Comparison of ENCODE assay signal across 11 mouse cellular contexts in genomic region chr17:66417748-66418147, GRCm38 (mm10). TPM values are rescaled to one million over a fixed set of nuclear protein-coding genes. Genes with fewer than 3 reads are reported as not detected.
DNase-seq lines count a peak whose midpoint lies in the region; ATAC-seq lines count a peak whose summit lies in the region.
"Had no signal": no experiment of that assay in that cellular context is flagged by ENCODE, and none has a peak within 500 bp of the region (broad histone marks: within the 10 kb centered on the region; RNA-seq: fewer than 3 reads in every experiment).

No protein-coding gene starts in this region.

- no peak overlapping the region for H3K4me3 ChIP-seq in kidney, embryonic 15.5 days (replicated peaks)
- H3K4me3 ChIP-seq in forebrain, embryonic 11.5 days (ENCODE audit: low read depth, low read length) = no peak overlapping the region
- no peak overlapping the region for H3K4me3 ChIP-seq in hindbrain, embryonic 16.5 days (ENCODE audit: low read length)
- no peak overlapping the region for H3K4me3 ChIP-seq in midbrain, embryonic 15.5 days
- H3K4me3 ChIP-seq: heart, embryonic 13.5 days had no signal

- 22% methylated on average over 4 of the region's 4 CpGs for WGBS in kidney, embryonic 15.5 days
- 18% methylated on average over 4 of the region's 4 CpGs for WGBS in forebrain, embryonic 11.5 days
- 36% methylated on average over 4 of the region's 4 CpGs for WGBS in hindbrain, embryonic 16.5 days
- 27% methylated on average over 4 of the region's 4 CpGs for WGBS in midbrain, embryonic 15.5 days

- no peak for DNase-seq in kidney, adult 18-20 months
- no peak for DNase-seq in forebrain, embryonic 11.5 days (ENCODE audit: low spot score)
- DNase-seq in right cerebral cortex, adult 2 months (ENCODE audit: low spot score in 2 of 2) = no peak
- no peak for DNase-seq in gastrocnemius, postnatal 36 days
- DNase-seq in heart, adult 9 months (ENCODE audit: low spot score in 2 of 2) = no peak
- DNase-seq: thymus, postnatal 36 days had no signal

- peaks cover 43% of the 10 kb centered on the region for H3K4me1 ChIP-seq in kidney, embryonic 15.5 days
- peaks cover 22% of the 10 kb centered on the region for H3K4me1 ChIP-seq in forebrain, embryonic 11.5 days (replicated peaks; ENCODE audit: control insufficient read depth, insufficient read depth, low read length)
- H3K4me1 ChIP-seq in hindbrain, embryonic 16.5 days (ENCODE audit: control insufficient read depth, insufficient read depth, low read depth, low read length) = peaks cover 22% of the 10 kb centered on the region
- peaks cover 31% of the 10 kb centered on the region for H3K4me1 ChIP-seq in midbrain, embryonic 15.5 days

- intact Hi-C loops in gastrocnemius, postnatal 36 days (cut with DNase I) = no loop called here

- H3K27me3 ChIP-seq in kidney, embryonic 15.5 days = peaks cover 5% of the 10 kb centered on the region; the same call in 1 of the 2 replicates
- no peaks in the 10 kb centered on the region; the same call in 1 of the 2 replicates for H3K27me3 ChIP-seq in forebrain, embryonic 11.5 days (ENCODE audit: control insufficient read depth, insufficient read depth, low read length)
- H3K27me3 ChIP-seq in hindbrain, embryonic 16.5 days (replicated peaks; ENCODE audit: control insufficient read depth, insufficient read depth, low read length) = no peaks in the 10 kb centered on the region
- no peaks in the 10 kb centered on the region for H3K27me3 ChIP-seq in midbrain, embryonic 15.5 days (replicated peaks)
- H3K27me3 ChIP-seq: heart, embryonic 13.5 days had no signal

- peak overlapping the region; percentile 63; the same call in 1 of the 2 replicates for H3K27ac ChIP-seq in kidney, embryonic 15.5 days
- peak overlapping the region; percentile 78 for H3K27ac ChIP-seq in forebrain, embryonic 11.5 days (ENCODE audit: low read depth, low read length)
- peak overlapping the region; percentile 9; the same call in 1 of the 2 replicates for H3K27ac ChIP-seq in hindbrain, embryonic 16.5 days (ENCODE audit: low read depth, low read length)
- H3K27ac ChIP-seq in midbrain, embryonic 15.5 days = peak overlapping the region; percentile 53
- H3K27ac ChIP-seq: heart, embryonic 13.5 days had no signal

- H3K9me3 ChIP-seq in kidney, embryonic 15.5 days (replicated peaks) = no peaks in the 10 kb centered on the region
- H3K9me3 ChIP-seq in forebrain, embryonic 11.5 days (ENCODE audit: control insufficient read depth, low read length) = no peaks in the 10 kb centered on the region
- no peaks in the 10 kb centered on the region for H3K9me3 ChIP-seq in hindbrain, embryonic 16.5 days (ENCODE audit: control insufficient read depth, low read length)
- no peaks in the 10 kb centered on the region for H3K9me3 ChIP-seq in midbrain, embryonic 15.5 days
- H3K9me3 ChIP-seq: heart, embryonic 13.5 days had no signal

- H3K4me2 ChIP-seq in kidney, embryonic 15.5 days = peak overlapping the region; percentile 58; the same call in 1 of the 2 replicates
- peak overlapping the region; percentile 51 for H3K4me2 ChIP-seq in forebrain, embryonic 11.5 days (ENCODE audit: low read depth, low read length, severe bottlenecking)
- H3K4me2 ChIP-seq in hindbrain, embryonic 16.5 days (ENCODE audit: low read length) = peak overlapping the region; percentile 40; the same call in 1 of the 2 replicates
- peak overlapping the region; percentile 45; the same call in 1 of the 2 replicates for H3K4me2 ChIP-seq in midbrain, embryonic 15.5 days

- no peak overlapping the region for H3K9ac ChIP-seq in kidney, embryonic 15.5 days
- no peak overlapping the region; the same call in 1 of the 2 replicates for H3K9ac ChIP-seq in forebrain, embryonic 11.5 days (ENCODE audit: low read length)
- H3K9ac ChIP-seq in hindbrain, embryonic 16.5 days (ENCODE audit: low read depth, low read length) = 0 out of 2 replicates have a peak overlapping the region, but pooled peaks have one; percentile 24
- H3K9ac ChIP-seq in midbrain, embryonic 15.5 days = no peak overlapping the region
- H3K9ac ChIP-seq: heart, embryonic 13.5 days had no signal

- H3K36me3 ChIP-seq in kidney, embryonic 15.5 days = no peaks in the 10 kb centered on the region
- H3K36me3 ChIP-seq in forebrain, embryonic 11.5 days (ENCODE audit: control insufficient read depth, insufficient read depth, low read length) = no peaks in the 10 kb centered on the region
- H3K36me3 ChIP-seq in hindbrain, embryonic 16.5 days (ENCODE audit: control insufficient read depth, insufficient read depth, low read length) = no peaks in the 10 kb centered on the region
- H3K36me3 ChIP-seq in midbrain, embryonic 15.5 days (replicated peaks) = no peaks in the 10 kb centered on the region
- H3K36me3 ChIP-seq: heart, embryonic 13.5 days had no signal

- no peak for ATAC-seq in kidney, embryonic 15.5 days (replicated peaks; ENCODE audit: low FRiP score)
- ATAC-seq in forebrain, embryonic 11.5 days (replicated peaks; ENCODE audit: low FRiP score) = no peak; the same call in 1 of the 2 replicates
- ATAC-seq in hindbrain, embryonic 16.5 days = no peak
- ATAC-seq in midbrain, embryonic 15.5 days (replicated peaks) = no peak

RNA-seq across cellular contexts. Expression of gene Mtcl1, which starts 31.8 kb away (rescaled TPM):
- 6.0 and 6.4 TPM in 2 replicates for polyA plus RNA-seq in kidney, embryonic 15.5 days (2015; fragmentation: Nextera tagmentation; extraction: Ambion mirVana)
- polyA plus RNA-seq in forebrain, embryonic 11.5 days (2014; fragmentation: Nextera tagmentation; extraction: Ambion mirVana) = 40.0 and 47.3 TPM in 2 replicates
- polyA plus RNA-seq in hindbrain, embryonic 16.5 days (2015; fragmentation: Nextera tagmentation; extraction: Ambion mirVana) = 28.0 and 33.2 TPM in 2 replicates
- 35.5 and 39.0 TPM in 2 replicates for polyA plus RNA-seq in midbrain, embryonic 15.5 days (2015; fragmentation: Nextera tagmentation; extraction: Ambion mirVana)
- 1 to 10 TPM; 4.6 to 6.0 TPM for total RNA-seq in gastrocnemius, postnatal 36 days (2021)
- total RNA-seq: megakaryocyte, adult 5-6 weeks had no signal

Comparison
In these comparisons a context has a peak if more than half of its experiments do, and no peak if none do; other contexts are left out.
1. H3K27ac ChIP-seq: peak in every context shown above with its lines; median percentile 78 in forebrain, embryonic 11.5 days; 63 in kidney, embryonic 15.5 days; 53 in midbrain, embryonic 15.5 days; 9 in hindbrain, embryonic 16.5 days.